Mouse (Mus musculus) kidney, adult 2 months (tissue): Measurements from ENCODE around the gene Olfr574. TPM values are rescaled to one million over a fixed set of nuclear protein-coding genes. Genes with fewer than 3 reads are reported as not detected.

Experiments
- DNase-seq: peaks from one replicate; pipeline ENCODE4 v3.0.0; 2021
- H3K27ac ChIP-seq: fragments of 200-500 bp; 2 replicates; pipeline ENCODE4 v1.5.1; 2012; ENCODE audit warnings: low read depth, low read length, control low read depth, inconsistent platforms; ENCODE audit not compliant: insufficient read depth
- H3K27me3 ChIP-seq: fragments of 200-500 bp; replicated peaks from 2 replicates; pipeline ENCODE4 v1.6.1; 2012; ENCODE audit warnings: mild to moderate bottlenecking, moderate library complexity, low read length, inconsistent platforms; ENCODE audit not compliant: control insufficient read depth, insufficient read depth
- H3K36me3 ChIP-seq: fragments of 200-500 bp; 2 replicates; pipeline ENCODE4 v1.6.1; 2012; ENCODE audit warnings: mild to moderate bottlenecking, moderate library complexity, low read length, inconsistent platforms; ENCODE audit not compliant: control insufficient read depth, insufficient read depth
- H3K4me1 ChIP-seq: fragments of 200-500 bp; 2 replicates; pipeline ENCODE4 v1.6.1; 2011; ENCODE audit warnings: low read length; ENCODE audit not compliant: control insufficient read depth, insufficient read depth
- H3K4me3 ChIP-seq: fragments of 200-500 bp; 2 replicates; pipeline ENCODE4 v1.5.1; 2011; ENCODE audit warnings: mild to moderate bottlenecking, low read depth, low read length, control low read depth; ENCODE audit not compliant: insufficient read depth
- CTCF ChIP-seq: fragments of 200-500 bp; conservative IDR thresholded peaks from 2 replicates; pipeline ENCODE4 v1.5.1; 2011; ENCODE audit warnings: low read depth, mild to moderate bottlenecking, control low read depth, low read length, moderate library complexity, mixed read lengths; ENCODE audit not compliant: insufficient read depth, insufficient read length
- POLR2A ChIP-seq: fragments of 200-500 bp; IDR thresholded peaks from one replicate; pipeline ENCODE4 v1.6.1; 2011; ENCODE audit warnings: low read depth, low read length, control low read depth
- WGBS: fragments of 180-500 bp; shearing (Covaris S2); methylation state at CpG from one replicate; pipeline ENCODE4 v1.1.7; 2018; 5-methylcytosine and 5-hydroxymethylcytosine counted together
- polyA plus RNA-seq: library from polyadenylated mRNA; depleted of rRNA; stranded (reverse); fragments of >200 nt; gene quantifications from 2 replicates; pipeline ENCODE4 v1.2.3, GENCODE M21; 2012

Olfr574 gene
- polyA plus RNA-seq, 1 experiment: not detected

DNA sequence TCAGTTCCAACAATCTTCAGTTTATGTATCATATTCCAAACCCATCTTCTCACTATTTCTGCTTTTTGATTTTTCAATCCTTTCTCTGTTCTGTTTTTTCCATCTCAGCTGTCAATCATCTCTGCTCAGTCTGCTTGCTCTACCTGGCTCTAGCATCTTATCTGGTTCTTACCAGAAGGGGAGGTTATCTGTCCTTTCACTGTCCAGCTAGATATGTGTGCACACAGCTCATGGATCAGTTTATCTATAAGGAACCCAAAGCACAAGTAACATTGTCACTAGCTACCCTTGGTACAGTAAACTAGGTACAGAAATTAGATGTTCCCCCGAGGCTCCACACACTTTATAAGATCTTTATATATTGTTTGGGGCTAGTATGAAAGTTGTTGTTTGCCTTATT, 4.8 kb upstream of the Olfr574 start:
- DNase-seq: no peak
- 91% methylated on average over 1 of the region's 1 CpGs for WGBS
- H3K4me3 ChIP-seq: no peak overlapping the region
- H3K27me3 ChIP-seq: no peaks in the 10 kb centered on the region
- H3K4me1 ChIP-seq: no peaks in the 10 kb centered on the region
- TF ChIP-seq POLR2A (no peak), CTCF (no peak)
- no peaks in the 10 kb centered on the region for H3K36me3 ChIP-seq
- no peak overlapping the region for H3K27ac ChIP-seq

DNA sequence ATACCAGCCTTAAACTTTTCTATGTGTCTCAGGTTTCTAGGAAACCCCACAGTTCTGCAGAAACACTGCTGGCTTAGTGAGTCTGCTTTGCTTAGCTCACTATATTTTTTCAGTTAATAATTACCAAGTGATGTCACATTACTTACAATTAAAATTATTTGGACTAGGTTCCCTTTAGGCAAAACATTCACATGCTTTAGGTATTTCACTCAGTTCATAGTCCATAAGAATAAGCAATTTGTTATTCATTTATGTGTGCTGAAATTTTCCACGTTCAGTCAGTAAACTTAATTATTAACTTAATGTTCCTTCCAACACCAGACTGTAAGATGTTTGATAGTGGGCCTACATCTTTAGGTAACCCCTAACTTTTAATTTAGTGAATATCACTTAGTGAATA, 2.5 kb downstream of the Olfr574 start:
- no peaks in the 10 kb centered on the region for H3K27me3 ChIP-seq
- no peak overlapping the region for H3K27ac ChIP-seq
- no peaks in the 10 kb centered on the region for H3K36me3 ChIP-seq
- H3K4me1 ChIP-seq: no peaks in the 10 kb centered on the region; the same call in 1 of the 2 replicates
- TF ChIP-seq CTCF (no peak), POLR2A (no peak)
- whole genome bisulfite sequencing: 20% methylated on average over 1 of the region's 1 CpGs
- no peak for DNase-seq
- H3K4me3 ChIP-seq: no peak overlapping the region

DNA sequence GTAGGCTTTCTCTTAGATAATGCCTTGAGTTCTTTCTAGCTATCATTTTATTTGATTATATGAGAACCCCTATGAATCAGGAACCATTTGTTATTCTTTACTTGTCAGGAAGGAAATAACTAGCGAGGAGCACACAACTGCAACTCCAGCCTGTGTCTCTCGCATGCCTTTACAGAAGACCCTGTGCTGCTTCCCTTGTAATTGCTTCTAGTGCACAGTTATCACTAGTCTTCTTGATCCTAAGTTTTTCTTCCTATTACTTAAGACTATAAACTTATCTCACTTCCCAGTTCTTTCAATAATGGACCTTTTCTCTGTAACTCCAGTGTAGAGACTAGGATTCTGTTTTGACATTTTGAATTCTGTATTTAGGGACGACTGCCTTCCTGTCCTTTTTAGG, 9.9 kb downstream of the Olfr574 start:
- Histone ChIP-seq H3K36me3 (no peaks in the 10 kb centered on the region), H3K4me1 (no peaks in the 10 kb centered on the region), H3K4me3 (no peak overlapping the region), H3K27ac (no peak overlapping the region), H3K27me3 (no peaks in the 10 kb centered on the region)
- 75% methylated on average over 3 of the region's 3 CpGs for WGBS
- DNase-seq: no peak
- TF ChIP-seq CTCF (no peak), POLR2A (no peak)

DNA sequence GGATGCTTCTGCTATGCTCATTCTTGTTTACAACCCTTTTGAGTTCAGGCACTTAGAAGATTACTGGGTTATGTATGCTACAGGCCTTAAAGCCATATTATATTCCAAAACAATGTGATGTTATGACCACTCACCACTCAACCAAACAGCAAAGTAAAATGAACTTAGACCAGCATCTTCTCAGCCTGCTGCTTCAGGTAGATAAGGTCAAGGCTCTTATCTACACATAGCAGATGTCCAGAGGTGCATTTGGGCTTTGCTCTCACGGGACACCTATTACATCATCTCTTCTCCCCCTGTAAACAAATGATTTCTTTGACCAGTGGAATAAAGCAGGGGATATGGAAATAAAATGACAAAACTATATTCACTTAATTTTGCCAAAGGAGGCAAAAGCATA, 10.3 kb downstream of the Olfr574 start, which contains the start of gene Olfr575:
TSS of gene Olfr575 (minus strand) at position 183 of the 400 bp plus-strand sequence.
- H3K27me3 ChIP-seq: no peaks in the 10 kb centered on the region
- no peaks in the 10 kb centered on the region for H3K4me1 ChIP-seq
- no peaks in the 10 kb centered on the region for H3K36me3 ChIP-seq
- TF ChIP-seq CTCF (no peak), POLR2A (no peak)
- H3K27ac ChIP-seq: no peak within 1 kb of the TSS
- H3K4me3 ChIP-seq: no peak within 1 kb of the TSS
- DNase-seq: no peak
- WGBS: 50% methylated on average over 1 of the region's 1 CpGs

DNA sequence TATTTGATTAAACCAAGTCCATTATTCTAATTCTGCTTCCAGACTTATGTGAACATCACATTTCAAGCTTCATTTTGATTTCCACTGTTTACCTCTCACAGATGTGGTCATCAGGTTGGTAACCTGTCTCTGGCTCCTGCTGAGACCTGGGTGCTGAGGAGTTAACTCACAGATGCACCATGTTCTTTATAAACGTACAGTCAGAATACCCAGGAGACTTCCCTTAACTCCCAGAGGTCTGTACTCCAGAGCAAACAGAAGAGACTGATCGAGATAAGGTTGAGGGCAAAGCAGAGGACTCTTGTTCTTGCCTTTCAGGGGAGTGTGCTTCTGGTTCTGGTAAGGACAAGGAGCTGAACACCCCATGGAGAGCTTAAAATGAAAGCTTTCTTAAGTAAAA, 14.1 kb downstream of the Olfr574 start, which contains the start of gene Olfr576:
TSS of gene Olfr576 (plus strand) at position 301 of the 400 bp plus-strand sequence.
- H3K27ac ChIP-seq: no peak within 1 kb of the TSS
- H3K27me3 ChIP-seq: no peaks in the 10 kb centered on the region; the same call in 1 of the 2 replicates
- TF ChIP-seq POLR2A: no peak
- TF ChIP-seq CTCF: no peak
- DNase-seq: no peak
- no peaks in the 10 kb centered on the region for H3K36me3 ChIP-seq
- H3K4me3 ChIP-seq: no peak within 1 kb of the TSS
- no peaks in the 10 kb centered on the region for H3K4me1 ChIP-seq
- WGBS: 43% methylated on average over 2 of the region's 2 CpGs

DNA sequence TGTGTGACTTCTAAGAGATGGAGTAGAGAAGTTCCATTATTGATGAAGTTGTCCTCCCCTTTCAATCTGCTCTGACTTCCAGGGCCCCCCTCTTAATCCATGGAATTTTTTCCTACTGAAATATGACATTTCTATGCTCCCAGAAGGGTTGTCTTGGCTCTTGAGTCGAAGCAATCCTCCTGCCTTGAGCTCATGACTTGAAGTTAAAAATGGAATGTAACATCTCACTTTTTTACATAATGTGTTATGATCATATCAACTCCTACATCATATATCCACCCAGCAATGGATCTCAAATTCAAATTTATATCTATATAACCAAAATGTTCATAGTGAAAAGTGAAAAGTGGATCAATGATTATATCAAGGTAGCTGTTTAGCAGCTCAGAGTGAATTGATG, 26.1 kb downstream of the Olfr574 start:
- WGBS: 51% methylated on average over 1 of the region's 1 CpGs
- Histone ChIP-seq H3K27me3 (no peaks in the 10 kb centered on the region), H3K36me3 (no peaks in the 10 kb centered on the region), H3K27ac (no peak overlapping the region), H3K4me1 (no peaks in the 10 kb centered on the region), H3K4me3 (no peak overlapping the region)
- no peak for DNase-seq
- TF ChIP-seq POLR2A (no peak), CTCF (no peak)

DNA sequence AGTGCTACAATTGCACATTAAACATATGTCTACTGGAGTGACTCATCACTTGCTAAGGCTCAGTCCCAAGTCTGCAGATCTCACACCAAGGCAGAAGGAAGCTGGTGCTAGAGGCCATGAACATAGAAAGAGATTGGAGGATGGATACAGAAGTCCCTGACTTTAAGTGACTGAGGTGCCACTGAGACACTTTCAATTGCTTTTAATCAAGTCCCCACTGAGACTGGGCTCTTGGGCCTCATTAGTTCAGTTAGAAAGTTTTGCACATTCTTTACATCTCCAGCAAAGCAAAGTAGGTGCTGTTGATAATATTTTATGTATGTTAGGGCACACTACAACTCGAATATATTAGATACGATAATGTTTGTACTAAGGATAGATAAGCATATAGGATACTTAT, 27.6 kb downstream of the Olfr574 start, which contains the start of gene Olfr577:
TSS of gene Olfr577 (minus strand) at position 101 of the 400 bp plus-strand sequence.
- H3K27ac ChIP-seq: no peak within 1 kb of the TSS
- H3K27me3 ChIP-seq: no peaks in the 10 kb centered on the region
- no peak for DNase-seq
- H3K36me3 ChIP-seq: no peaks in the 10 kb centered on the region
- WGBS: 78% methylated on average over 2 of the region's 2 CpGs
- no peak within 1 kb of the TSS for H3K4me3 ChIP-seq
- TF ChIP-seq POLR2A: no peak
- TF ChIP-seq CTCF: no peak
- H3K4me1 ChIP-seq: no peaks in the 10 kb centered on the region
